ENCODE assay signal across 8 mouse cellular contexts in the genomic region with DNA sequence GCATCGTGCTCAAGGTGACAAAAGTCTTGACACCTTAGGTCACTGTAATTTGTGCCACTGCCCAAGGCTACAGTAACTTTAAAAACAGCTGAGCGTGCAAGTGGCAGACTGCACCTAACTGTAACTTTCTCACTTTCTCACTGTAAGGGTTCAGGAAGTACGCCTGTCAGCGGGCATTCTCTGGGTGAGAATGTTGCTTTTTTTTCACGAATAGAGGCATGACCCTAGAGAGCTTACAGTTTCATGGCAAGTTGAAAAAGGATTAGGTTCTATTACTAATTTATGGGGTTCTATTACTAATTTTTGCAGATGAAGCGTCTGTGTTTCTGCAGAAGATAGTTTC. TPM values are rescaled to one million over a fixed set of nuclear protein-coding genes. Genes with fewer than 3 reads are reported as not detected.
A peak's percentile ranks its signal among the peaks of the same experiment; 100 is the strongest.
DNase-seq lines count a peak whose midpoint lies in the region; ATAC-seq and TF ChIP-seq lines count a peak whose summit lies in the region.

No protein-coding gene starts in this region.

- 5% methylated on average over 6 of the region's 6 CpGs for WGBS in heart, embryonic 10.5 days
- 9% methylated on average over 6 of the region's 6 CpGs for WGBS in hindbrain, embryonic 10.5 days

- no peaks in the 10 kb centered on the region for H3K36me3 ChIP-seq in heart, embryonic 10.5 days
- peaks cover 23% of the 10 kb centered on the region for H3K36me3 ChIP-seq in G1E (replicated peaks)
- H3K36me3 ChIP-seq in hindbrain, embryonic 10.5 days, result peaks cover 6% of the 10 kb centered on the region

- H3K9me3 ChIP-seq in heart, embryonic 10.5 days, result no peaks in the 10 kb centered on the region
- no peaks in the 10 kb centered on the region for H3K9me3 ChIP-seq in G1E (replicated peaks)
- H3K9me3 ChIP-seq in hindbrain, embryonic 10.5 days, result no peaks in the 10 kb centered on the region

- 0 out of 2 replicates have a peak, but pooled peaks cover 4% of the 10 kb centered on the region for H3K4me1 ChIP-seq in heart, embryonic 10.5 days
- H3K4me1 ChIP-seq in G1E (ENCODE audit: insufficient read depth, low read depth, low read length), result peaks cover 39% of the 10 kb centered on the region
- peaks cover 13% of the 10 kb centered on the region for H3K4me1 ChIP-seq in hindbrain, embryonic 10.5 days (replicated peaks)

- peak; percentile 18; the same call in 1 of the 2 replicates for ATAC-seq in G1E (ENCODE audit: extremely low read depth, insufficient number of reproducible peaks, low FRiP score, poor library complexity, severe bottlenecking)
- peak; percentile 18 for ATAC-seq in megakaryocyte progenitor cell, adult 5-6 weeks (replicated peaks; ENCODE audit: poor library complexity)

- TF ChIP-seq CTCF in G1E (IDR thresholded peaks at IDR 0.05; ENCODE audit: low read depth, low read length), result no peak

- no peaks in the 10 kb centered on the region for H3K27me3 ChIP-seq in heart, embryonic 10.5 days (ENCODE audit: insufficient read depth, poor library complexity, severe bottlenecking)
- no peaks in the 10 kb centered on the region for H3K27me3 ChIP-seq in G1E (ENCODE audit: insufficient read depth, low read length)
- H3K27me3 ChIP-seq in hindbrain, embryonic 10.5 days (ENCODE audit: insufficient read depth, poor library complexity, severe bottlenecking), result no peaks in the 10 kb centered on the region

- peak overlapping the region; percentile 97 for H3K27ac ChIP-seq in heart, embryonic 10.5 days
- peak overlapping the region; percentile 95 for H3K27ac ChIP-seq in hindbrain, embryonic 10.5 days

- H3K4me3 ChIP-seq in heart, embryonic 10.5 days, result peak overlapping the region; percentile 94
- H3K4me3 ChIP-seq in G1E (ENCODE audit: low read depth, low read length), result peak overlapping the region; percentile 90
- peak overlapping the region; percentile 88 for H3K4me3 ChIP-seq in hindbrain, embryonic 10.5 days

- DNase-seq in heart, embryonic 10.5 days (ENCODE audit: low spot score), result no peak
- DNase-seq in heart, postnatal 4 days, result no peak
- DNase-seq in G1E (ENCODE audit: low spot score), result no peak
- no peak for DNase-seq in hindbrain, embryonic 10.5 days (ENCODE audit: low spot score)
- no peak for DNase-seq in retina, embryonic 14.5 days (ENCODE audit: low spot score)
- no peak for DNase-seq in cerebellum, postnatal 25 days
- no peak for DNase-seq in left cerebral cortex, adult 11 months (ENCODE audit: low spot score)

RNA-seq across cellular contexts. Expression of gene Fbxo7, which starts 0.7 kb away (rescaled TPM):
- polyA plus RNA-seq in heart, embryonic 10.5 days (2016; fragmentation: Nextera tagmentation; extraction: Ambion mirVana), result 22.5 and 28.1 TPM in 2 replicates
- total RNA-seq in heart, postnatal 4 days (2021), result 10 to 100 TPM; 15.5 to 16.4 TPM
- total RNA-seq in G1E (2014; fragmentation: Nextera tagmentation) (45.3 and 65.0 TPM in 2 replicates), G1E (2017) (44.6 and 53.3 TPM in 2 replicates)
- polyA plus RNA-seq in G1E (2012), result 16.9 and 20.8 TPM in 2 replicates
- polyA plus RNA-seq in hindbrain, embryonic 10.5 days (2016; fragmentation: Nextera tagmentation; extraction: Ambion mirVana), result 16.5 and 19.8 TPM in 2 replicates
- 30.2 and 36.0 TPM in 2 replicates for total RNA-seq in megakaryocyte progenitor cell, adult 5-6 weeks (2015)
- total RNA-seq in megakaryocyte progenitor cell, adult 5-6 weeks (2017), result 14.5 and 31.5 TPM in 2 replicates

RNA-seq across cellular contexts. Expression of gene Bpifc, which starts 10.8 kb away (rescaled TPM):
- polyA plus RNA-seq in heart, embryonic 10.5 days (2016; fragmentation: Nextera tagmentation; extraction: Ambion mirVana), result 0.13 TPM in 1 of 2 replicates, not detected in the other
- total RNA-seq in heart, postnatal 4 days (2021), result not detected
- not detected in 2 replicates for total RNA-seq in G1E (2014; fragmentation: Nextera tagmentation)
- total RNA-seq in G1E (2017), result not detected in 2 replicates
- polyA plus RNA-seq in G1E (2012), result not detected in 2 replicates
- 0.05 TPM in 1 of 2 replicates, not detected in the other for polyA plus RNA-seq in hindbrain, embryonic 10.5 days (2016; fragmentation: Nextera tagmentation; extraction: Ambion mirVana)
- 3.5 and 4.0 TPM in 2 replicates for total RNA-seq in megakaryocyte progenitor cell, adult 5-6 weeks (2015)
- 1.2 and 2.1 TPM in 2 replicates for total RNA-seq in megakaryocyte progenitor cell, adult 5-6 weeks (2017)
